Mouse (Mus musculus) left cerebral cortex, adult 2 months (tissue): ENCODE results near the gene Anxa4. TPM values are rescaled to one million over a fixed set of nuclear protein-coding genes. Genes with fewer than 3 reads are reported as not detected.

ENCODE experiments used
- DNase-seq, 2 experiments: peaks; one replicate each; pipeline ENCODE4 v3.0.0; 2021 to 2022; ENCODE audit warnings: low spot score in 2 of 2, mixed read lengths in 1 of 2; ENCODE audit errors: extremely low spot score in 1 of 2
- H3K27ac ChIP-seq: fragments of 200-600 bp; 2 replicates; pipeline ENCODE4 v1.8.1; 2022
- H3K4me3 ChIP-seq: fragments of 200-600 bp; 2 replicates; pipeline ENCODE4 v1.8.1; 2022
- CTCF ChIP-seq: fragments of 200-600 bp; IDR thresholded peaks from 2 replicates; pipeline ENCODE4 v1.8.1; 2022; ENCODE audit warnings: antibody characterized with exemption, mild to moderate bottlenecking, moderate library complexity
- intact Hi-C: fragments of 180-260 bp; cut with DNase I; formaldehyde crosslinking; loops from one replicate; pipeline ENCODE4 v1.15.1; 2025
- long read RNA-seq, 2 experiments: library from polyadenylated mRNA; stranded (forward); transcript quantifications; one replicate each; pipeline ENCODE4 v2.0.0; 2021; ENCODE audit warnings: borderline mapping rate in 2 of 2
- total RNA-seq, 2 experiments: library from RNA; stranded (reverse); gene quantifications; 2 replicates each; pipeline ENCODE4 v1.2.3; 2021

The Anxa4 gene
- 1 to 10 TPM; 6.5 to 7.7 TPM for total RNA-seq
- long read RNA-seq, experiment 1, transcript Anxa4-201 (13 exons, 2,002 nt): major isoform, 7 of 8 reads
- long read RNA-seq, experiment 1, partial matches to known transcripts: 0 of 8 reads
- long read RNA-seq, experiment 1, other reads (novel, unspliced or antisense): 1 of 8 reads
- long read RNA-seq, experiment 2, transcript Anxa4-201 (13 exons, 2,002 nt): major isoform, 11 of 12 reads
- long read RNA-seq, experiment 2, partial matches to known transcripts: 0 of 12 reads
- long read RNA-seq, experiment 2, other reads (novel, unspliced or antisense): 1 of 12 reads

- intact Hi-C loops: no loop called here
- Histone ChIP-seq H3K4me3 (peak within 1 kb of the TSS; percentile 59), H3K27ac (no peak within 1 kb of the TSS; the same call in 1 of the 2 replicates)
- TF ChIP-seq CTCF: no peak
- no peak for DNase-seq
Observed at GRCm38 (mm10) chr6:86793021-86793815, at the start of gene Anxa4. TSS of gene Anxa4 (minus strand) at chr6:86793584.

GRCm38 (mm10) chr6:86841949-86842348 lies 48.6 kb upstream of the Anxa4 start:
- H3K4me3 ChIP-seq: no peak overlapping the region
- no peak for DNase-seq
- no peak overlapping the region for H3K27ac ChIP-seq
- intact Hi-C loops: no loop called here
- TF ChIP-seq CTCF: no peak

- intact Hi-C loops: no loop called here
- TF ChIP-seq CTCF: no peak
- DNase-seq: no peak
- no peak overlapping the region for H3K4me3 ChIP-seq
- no peak overlapping the region for H3K27ac ChIP-seq
Observed at GRCm38 (mm10) chr6:86839089-86839488, 45.7 kb upstream of the Anxa4 start.

GRCm38 (mm10) chr6:86832802-86833502 lies 39.6 kb upstream of the Anxa4 start:
- intact Hi-C loops: no loop called here

GRCm38 (mm10) chr6:86830738-86831500 lies 37.5 kb upstream of the Anxa4 start:
- TF ChIP-seq CTCF: no peak
- Histone ChIP-seq H3K27ac (no peak overlapping the region), H3K4me3 (no peak overlapping the region)
- intact Hi-C loops: no loop called here
- DNase-seq: no peak

More at GRCm38 (mm10) chr6:86832802-86833502, 39.6 kb upstream of the Anxa4 start:
- H3K4me3 ChIP-seq: no peak overlapping the region
- no peak for DNase-seq
- TF ChIP-seq CTCF: no peak
- H3K27ac ChIP-seq: no peak overlapping the region

GRCm38 (mm10) chr6:86829768-86830167 lies 36.4 kb upstream of the Anxa4 start:
- no peak overlapping the region for H3K27ac ChIP-seq
- intact Hi-C loops: no loop called here
- no peak overlapping the region for H3K4me3 ChIP-seq
- no peak for DNase-seq
- TF ChIP-seq CTCF: no peak

GRCm38 (mm10) chr6:86827432-86827831 lies 34.0 kb upstream of the Anxa4 start:
- TF ChIP-seq CTCF: peak; percentile 35
- DNase-seq: no peak
- Histone ChIP-seq H3K4me3 (no peak overlapping the region), H3K27ac (no peak overlapping the region)
- intact Hi-C loops: no loop called here

- no peak for DNase-seq
- TF ChIP-seq CTCF: no peak
- Histone ChIP-seq H3K27ac (no peak overlapping the region), H3K4me3 (no peak overlapping the region)
- intact Hi-C loops: no loop called here
Observed at GRCm38 (mm10) chr6:86824401-86824800, 31.0 kb upstream of the Anxa4 start.

GRCm38 (mm10) chr6:86823824-86824223 lies 30.4 kb upstream of the Anxa4 start:
- intact Hi-C loops: loop anchor here (2.0 kb wide), 1 partner anchor 21 kb away; no protein-coding TSS in a partner anchor
- no peak for TF ChIP-seq CTCF
- no peak for DNase-seq
- H3K4me3 ChIP-seq: no peak overlapping the region
- H3K27ac ChIP-seq: no peak overlapping the region

- TF ChIP-seq CTCF: no peak
- DNase-seq: no peak
- Histone ChIP-seq H3K4me3 (no peak overlapping the region), H3K27ac (peak overlapping the region; percentile 88)
- intact Hi-C loops: loop anchor here (2.0 kb wide), 1 partner anchor 22 kb away; no protein-coding TSS in a partner anchor
Observed at GRCm38 (mm10) chr6:86823051-86823431, 29.7 kb upstream of the Anxa4 start.
